Mouse (Mus musculus) forebrain, embryonic 16.5 days (tissue): ENCODE results near the gene Tmem178. TPM values are rescaled to one million over a fixed set of nuclear protein-coding genes. Genes with fewer than 3 reads are reported as not detected.

ENCODE experiments used
- ATAC-seq: fragments of 200-750 bp; cut with Nextera tagmentation; 2 replicates; pipeline ENCODE4 v1.8.0; 2017; ENCODE audit warnings: mild to moderate bottlenecking, moderate library complexity
- H3K27ac ChIP-seq: fragments of 300-500 bp; sonication (generic); 2 replicates; pipeline ENCODE4 v1.5.1; 2014; ENCODE audit warnings: low read length, control low read depth
- H3K27me3 ChIP-seq: fragments of 300-500 bp; sonication (generic); replicated peaks from 2 replicates; pipeline ENCODE4 v1.6.1; 2014; ENCODE audit warnings: low read length; ENCODE audit not compliant: control insufficient read depth, insufficient read depth
- H3K36me3 ChIP-seq: fragments of 300-500 bp; sonication (generic); 2 replicates; pipeline ENCODE4 v1.6.1; 2014; ENCODE audit not compliant: control insufficient read depth, insufficient read depth
- H3K4me1 ChIP-seq: fragments of 300-500 bp; sonication (generic); replicated peaks from 2 replicates; pipeline ENCODE4 v1.6.1; 2014; ENCODE audit warnings: low read length; ENCODE audit not compliant: control insufficient read depth, insufficient read depth
- H3K4me2 ChIP-seq: fragments of 300-500 bp; sonication (generic); 2 replicates; pipeline ENCODE4 v1.6.1; 2014; ENCODE audit warnings: mild to moderate bottlenecking, low read length, control low read depth
- H3K4me3 ChIP-seq: fragments of 300-500 bp; sonication (generic); replicated peaks from 2 replicates; pipeline ENCODE4 v1.5.1; 2014; ENCODE audit warnings: mild to moderate bottlenecking, low read length, control low read depth
- H3K9ac ChIP-seq: fragments of 300-500 bp; sonication (generic); replicated peaks from 2 replicates; pipeline ENCODE4 v1.6.1; 2014; ENCODE audit warnings: low read depth, low read length, control low read depth
- H3K9me3 ChIP-seq: fragments of 300-500 bp; sonication (generic); 2 replicates; pipeline ENCODE4 v1.6.1; 2016; ENCODE audit warnings: low read length; ENCODE audit not compliant: control insufficient read depth
- WGBS: fragments of 180-500 bp; shearing (Covaris S2); extraction: QIAGEN DNeasy Blood & Tissue Kit; methylation state at CpG from one replicate; pipeline ENCODE4 v1.1.7; 2014; 5-methylcytosine and 5-hydroxymethylcytosine counted together
- polyA plus RNA-seq: library from polyadenylated mRNA; unstranded; fragments of >200 nt; fragmentation: Nextera tagmentation; extraction: Ambion mirVana; gene quantifications from 2 replicates; pipeline ENCODE4 v1.2.1, GENCODE M21; 2015

The Tmem178 gene
- polyA plus RNA-seq, 1 experiment from 2014 or later = 36.3 TPM

- Histone ChIP-seq H3K4me1 (peaks cover 8% of the 10 kb centered on the region), H3K27ac (no peak overlapping the region), H3K4me3 (no peak overlapping the region), H3K4me2 (no peak overlapping the region), H3K9me3 (no peaks in the 10 kb centered on the region), H3K27me3 (no peaks in the 10 kb centered on the region), H3K9ac (no peak overlapping the region), H3K36me3 (no peaks in the 10 kb centered on the region)
- ATAC-seq = no peak
These were observed 25.2 kb upstream of the Tmem178 start for GRCm38 (mm10) chr17:80919261-80919660.

GRCm38 (mm10) chr17:80921286-80922134 lies 22.9 kb upstream of the Tmem178 start:
- peak overlapping the region; percentile 72 for H3K27ac ChIP-seq
- WGBS = 29% methylated on average over 10 of the region's 10 CpGs
- no peak overlapping the region for H3K4me2 ChIP-seq

GRCm38 (mm10) chr17:80925554-80925953 lies 18.9 kb upstream of the Tmem178 start:
- WGBS = 93% methylated on average over 3 of the region's 3 CpGs
- Histone ChIP-seq H3K27ac (no peak overlapping the region), H3K9me3 (no peaks in the 10 kb centered on the region), H3K4me2 (no peak overlapping the region), H3K4me3 (no peak overlapping the region), H3K36me3 (no peaks in the 10 kb centered on the region), H3K4me1 (peaks cover 8% of the 10 kb centered on the region), H3K27me3 (no peaks in the 10 kb centered on the region), H3K9ac (no peak overlapping the region)
- no peak for ATAC-seq

More at GRCm38 (mm10) chr17:80921286-80922134, 22.9 kb upstream of the Tmem178 start:
- H3K9me3 ChIP-seq = no peaks in the 10 kb centered on the region
- peak; percentile 93 for ATAC-seq
- peaks cover 8% of the 10 kb centered on the region for H3K4me1 ChIP-seq
- H3K4me3 ChIP-seq = no peak overlapping the region
- no peak overlapping the region for H3K9ac ChIP-seq
- H3K27me3 ChIP-seq = no peaks in the 10 kb centered on the region
- H3K36me3 ChIP-seq = no peaks in the 10 kb centered on the region

- Histone ChIP-seq H3K27ac (no peak overlapping the region), H3K27me3 (no peaks in the 10 kb centered on the region), H3K4me1 (no peaks in the 10 kb centered on the region), H3K36me3 (no peaks in the 10 kb centered on the region), H3K9me3 (no peaks in the 10 kb centered on the region), H3K9ac (no peak overlapping the region), H3K4me2 (no peak overlapping the region), H3K4me3 (no peak overlapping the region)
- ATAC-seq = no peak
- WGBS = 98% methylated on average over 2 of the region's 2 CpGs
These were observed 17.3 kb upstream of the Tmem178 start for GRCm38 (mm10) chr17:80927151-80927550.

- WGBS = 85% methylated on average over 3 of the region's 3 CpGs
- H3K36me3 ChIP-seq = no peaks in the 10 kb centered on the region
- H3K27ac ChIP-seq = no peak overlapping the region
- no peaks in the 10 kb centered on the region for H3K27me3 ChIP-seq
- ATAC-seq = no peak
- no peak overlapping the region for H3K4me3 ChIP-seq
- H3K4me1 ChIP-seq = no peaks in the 10 kb centered on the region
- no peak overlapping the region for H3K9ac ChIP-seq
- no peaks in the 10 kb centered on the region for H3K9me3 ChIP-seq
- H3K4me2 ChIP-seq = no peak overlapping the region
These were observed 11.7 kb upstream of the Tmem178 start for GRCm38 (mm10) chr17:80932716-80933115.

- H3K4me3 ChIP-seq = no peak overlapping the region
- no peaks in the 10 kb centered on the region for H3K9me3 ChIP-seq
- no peaks in the 10 kb centered on the region for H3K4me1 ChIP-seq
- no peak overlapping the region for H3K9ac ChIP-seq
- ATAC-seq = no peak
- H3K36me3 ChIP-seq = no peaks in the 10 kb centered on the region
- H3K27me3 ChIP-seq = no peaks in the 10 kb centered on the region
- H3K4me2 ChIP-seq = no peak overlapping the region
- WGBS = 80% methylated on average over 11 of the region's 11 CpGs
- H3K27ac ChIP-seq = no peak overlapping the region
These were observed 10.9 kb upstream of the Tmem178 start for GRCm38 (mm10) chr17:80933401-80934029.

- ATAC-seq = peak; percentile 57; the same call in 1 of the 2 replicates
These were observed 8.5 kb upstream of the Tmem178 start for GRCm38 (mm10) chr17:80935807-80936519.

GRCm38 (mm10) chr17:80936521-80936920 lies 7.9 kb upstream of the Tmem178 start:
- H3K27me3 ChIP-seq = no peaks in the 10 kb centered on the region
- H3K4me3 ChIP-seq = no peak overlapping the region
- no peak overlapping the region for H3K9ac ChIP-seq
- H3K36me3 ChIP-seq = no peaks in the 10 kb centered on the region
- no peak for ATAC-seq
- H3K4me2 ChIP-seq = no peak overlapping the region
- 82% methylated on average over 5 of the region's 5 CpGs for WGBS
- H3K4me1 ChIP-seq = no peaks in the 10 kb centered on the region
- no peak overlapping the region for H3K27ac ChIP-seq
- no peaks in the 10 kb centered on the region for H3K9me3 ChIP-seq

More at GRCm38 (mm10) chr17:80935807-80936519, 8.5 kb upstream of the Tmem178 start:
- Histone ChIP-seq H3K4me1 (no peaks in the 10 kb centered on the region), H3K36me3 (no peaks in the 10 kb centered on the region), H3K4me3 (no peak overlapping the region), H3K9me3 (no peaks in the 10 kb centered on the region), H3K27ac (no peak overlapping the region), H3K27me3 (no peaks in the 10 kb centered on the region), H3K4me2 (no peak overlapping the region), H3K9ac (no peak overlapping the region)
- 78% methylated on average over 10 of the region's 10 CpGs for WGBS

- Histone ChIP-seq H3K27ac (no peak overlapping the region), H3K4me1 (peaks cover 3% of the 10 kb centered on the region), H3K4me3 (no peak overlapping the region), H3K9ac (no peak overlapping the region), H3K27me3 (no peaks in the 10 kb centered on the region), H3K9me3 (no peaks in the 10 kb centered on the region), H3K4me2 (no peak overlapping the region), H3K36me3 (no peaks in the 10 kb centered on the region)
- ATAC-seq = no peak
- WGBS = 74% methylated on average over 7 of the region's 7 CpGs
These were observed 4.6 kb upstream of the Tmem178 start for GRCm38 (mm10) chr17:80939833-80940232.
